8 mouse cellular contexts compared by ENCODE assay signal in the genomic region with DNA sequence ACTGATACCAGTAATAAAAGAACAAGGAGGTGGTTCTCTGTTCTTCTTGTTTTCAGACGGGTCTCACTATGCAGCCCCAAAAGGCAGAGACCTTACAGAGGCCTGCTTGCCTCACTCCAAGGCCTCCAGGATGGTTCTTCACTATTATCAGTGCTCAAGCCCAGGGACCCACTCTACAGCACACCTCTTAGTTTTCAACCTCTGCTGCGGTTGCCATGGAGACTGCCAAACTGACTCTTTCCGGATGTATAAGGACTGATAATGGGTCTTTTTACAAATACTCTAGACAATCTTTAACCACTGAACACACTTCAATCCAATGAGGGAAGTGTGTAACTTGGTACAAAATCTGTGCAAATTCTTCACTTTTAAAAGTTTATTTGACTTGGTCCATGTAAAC. TPM values are rescaled to one million over a fixed set of nuclear protein-coding genes. Genes with fewer than 3 reads are reported as not detected.
DNase-seq lines count a peak whose midpoint lies in the region; ATAC-seq lines count a peak whose summit lies in the region.

No protein-coding gene starts in this region.

- no peak overlapping the region for H3K27ac ChIP-seq in heart, embryonic 13.5 days (replicated peaks)
- no peak overlapping the region for H3K27ac ChIP-seq in hindbrain, embryonic 10.5 days

- no peaks in the 10 kb centered on the region for H3K27me3 ChIP-seq in heart, embryonic 13.5 days (replicated peaks)
- no peaks in the 10 kb centered on the region for H3K27me3 ChIP-seq in hindbrain, embryonic 10.5 days (ENCODE audit: insufficient read depth, poor library complexity, severe bottlenecking)

- no peak for ATAC-seq in heart, embryonic 13.5 days (ENCODE audit: extremely low read depth, insufficient number of reproducible peaks, low FRiP score, low TSS enrichment)

- H3K4me1 ChIP-seq in heart, embryonic 13.5 days, result peaks cover 40% of the 10 kb centered on the region
- peaks cover 28% of the 10 kb centered on the region for H3K4me1 ChIP-seq in hindbrain, embryonic 10.5 days (replicated peaks)

- peak overlapping the region; percentile 94 for H3K4me2 ChIP-seq in heart, embryonic 13.5 days

- no peaks in the 10 kb centered on the region for H3K36me3 ChIP-seq in heart, embryonic 13.5 days
- 0 out of 2 replicates have a peak, but pooled peaks cover 10% of the 10 kb centered on the region for H3K36me3 ChIP-seq in hindbrain, embryonic 10.5 days

- whole genome bisulfite sequencing in heart, embryonic 13.5 days, result 30% methylated on average over 3 of the region's 3 CpGs
- WGBS in hindbrain, embryonic 10.5 days, result 51% methylated on average over 3 of the region's 3 CpGs

- peak overlapping the region; percentile 97 for H3K4me3 ChIP-seq in heart, embryonic 13.5 days
- peak overlapping the region; percentile 78 for H3K4me3 ChIP-seq in hindbrain, embryonic 10.5 days

- DNase-seq in heart, adult 9 months (ENCODE audit: low spot score in 2 of 2), result no peak
- DNase-seq in MN1 (ENCODE audit: low spot score), result peak; percentile 24
- no peak for DNase-seq in hindbrain, embryonic 10.5 days (ENCODE audit: low spot score)
- DNase-seq in lung, postnatal 36 days, result peak; percentile 36
- DNase-seq in cerebellum, postnatal 14 days, result no peak
- DNase-seq in left cerebral cortex, postnatal 14 days (ENCODE audit: low spot score in 2 of 2), result no peak
- DNase-seq in gastrocnemius, postnatal 10 days, result no peak

- H3K9ac ChIP-seq in heart, embryonic 13.5 days, result peak overlapping the region; percentile 55

- H3K9me3 ChIP-seq in heart, embryonic 13.5 days, result no peaks in the 10 kb centered on the region
- no peaks in the 10 kb centered on the region for H3K9me3 ChIP-seq in hindbrain, embryonic 10.5 days

- intact Hi-C loops in left cerebral cortex, postnatal 14 days (cut with DNase I), result loop anchor here (5.0 kb wide), 2 partner anchors 77 to 128 kb away; no protein-coding TSS in a partner anchor

RNA-seq across cellular contexts. Expression of a gene that starts 2.1 kb away (rescaled TPM):
- polyA plus RNA-seq in heart, embryonic 13.5 days (2015; fragmentation: Nextera tagmentation; extraction: Ambion mirVana), result 43.0 and 44.4 TPM in 2 replicates
- polyA plus RNA-seq in hindbrain, embryonic 10.5 days (2016; fragmentation: Nextera tagmentation; extraction: Ambion mirVana), result 29.8 and 32.5 TPM in 2 replicates
- 10 to 100 TPM; 45.9 to 46.6 TPM for total RNA-seq in left cerebral cortex, postnatal 14 days (2021)
- total RNA-seq in gastrocnemius, postnatal 10 days (2021), result 10 to 100 TPM; 31.2 to 36.9 TPM

Comparison
In these comparisons a context has a peak if more than half of its experiments do, and no peak if none do; other contexts are left out.
1. DNase-seq: peak in MN1 (single experiment) and lung, postnatal 36 days (single experiment); none in heart, adult 9 months (0 of 2), hindbrain, embryonic 10.5 days (single experiment), cerebellum, postnatal 14 days (0 of 2), left cerebral cortex, postnatal 14 days (0 of 2) and gastrocnemius, postnatal 10 days (single experiment).